Mouse (Mus musculus) stomach, embryonic 16.5 days (tissue): ENCODE measurements around the gene Trmt13. TPM values are rescaled to one million over a fixed set of nuclear protein-coding genes. Genes with fewer than 3 reads are reported as not detected.

Experiments used
- ATAC-seq: fragments of 200-750 bp; cut with Nextera tagmentation; 2 replicates; pipeline ENCODE4 v1.8.0; 2017; ENCODE audit warnings: moderate number of reproducible peaks, moderate TSS enrichment; ENCODE audit not compliant: insufficient read depth, low FRiP score
- H3K27ac ChIP-seq: fragments of 300-500 bp; sonication (generic); 2 replicates; pipeline ENCODE4 v1.5.1; 2014; ENCODE audit warnings: low read length
- H3K27me3 ChIP-seq: fragments of 300-500 bp; sonication (generic); 2 replicates; pipeline ENCODE4 v1.6.1; 2014; ENCODE audit warnings: low read length, control low read depth, mixed read lengths; ENCODE audit not compliant: control insufficient read depth, insufficient read depth
- H3K36me3 ChIP-seq: fragments of 300-500 bp; sonication (generic); 2 replicates; pipeline ENCODE4 v1.6.1; 2014; ENCODE audit warnings: low read length; ENCODE audit not compliant: control insufficient read depth, insufficient read depth
- H3K4me1 ChIP-seq: fragments of 300-500 bp; sonication (generic); 2 replicates; pipeline ENCODE4 v1.6.1; 2014; ENCODE audit warnings: low read length, control low read depth, mixed read lengths; ENCODE audit not compliant: control insufficient read depth, insufficient read depth
- H3K4me2 ChIP-seq: fragments of 300-500 bp; sonication (generic); 2 replicates; pipeline ENCODE4 v1.6.1; 2014; ENCODE audit warnings: low read depth, low read length, mixed read lengths
- H3K4me3 ChIP-seq: fragments of 300-500 bp; sonication (generic); replicated peaks from 2 replicates; pipeline ENCODE4 v1.5.1; 2014; ENCODE audit warnings: mild to moderate bottlenecking, low read length
- H3K9ac ChIP-seq: fragments of 300-500 bp; sonication (generic); 2 replicates; pipeline ENCODE4 v1.6.1; 2014; ENCODE audit warnings: low read length
- H3K9me3 ChIP-seq: fragments of 300-500 bp; sonication (generic); replicated peaks from 2 replicates; pipeline ENCODE4 v1.6.1; 2016; ENCODE audit warnings: low read length, control low read depth; ENCODE audit not compliant: control insufficient read depth
- WGBS: fragments of 180-500 bp; shearing (Covaris S2); extraction: QIAGEN DNeasy Blood & Tissue Kit; methylation state at CpG from one replicate; pipeline ENCODE4 v1.1.7; 2014; 5-methylcytosine and 5-hydroxymethylcytosine counted together
- polyA plus RNA-seq: library from polyadenylated mRNA; unstranded; fragments of >200 nt; fragmentation: Nextera tagmentation; extraction: Ambion mirVana; gene quantifications from 2 replicates; pipeline ENCODE4 v1.2.1, GENCODE M21; 2015

Gene Trmt13
- polyA plus RNA-seq, 1 experiment from 2014 or later, result 25.9 TPM

DNA sequence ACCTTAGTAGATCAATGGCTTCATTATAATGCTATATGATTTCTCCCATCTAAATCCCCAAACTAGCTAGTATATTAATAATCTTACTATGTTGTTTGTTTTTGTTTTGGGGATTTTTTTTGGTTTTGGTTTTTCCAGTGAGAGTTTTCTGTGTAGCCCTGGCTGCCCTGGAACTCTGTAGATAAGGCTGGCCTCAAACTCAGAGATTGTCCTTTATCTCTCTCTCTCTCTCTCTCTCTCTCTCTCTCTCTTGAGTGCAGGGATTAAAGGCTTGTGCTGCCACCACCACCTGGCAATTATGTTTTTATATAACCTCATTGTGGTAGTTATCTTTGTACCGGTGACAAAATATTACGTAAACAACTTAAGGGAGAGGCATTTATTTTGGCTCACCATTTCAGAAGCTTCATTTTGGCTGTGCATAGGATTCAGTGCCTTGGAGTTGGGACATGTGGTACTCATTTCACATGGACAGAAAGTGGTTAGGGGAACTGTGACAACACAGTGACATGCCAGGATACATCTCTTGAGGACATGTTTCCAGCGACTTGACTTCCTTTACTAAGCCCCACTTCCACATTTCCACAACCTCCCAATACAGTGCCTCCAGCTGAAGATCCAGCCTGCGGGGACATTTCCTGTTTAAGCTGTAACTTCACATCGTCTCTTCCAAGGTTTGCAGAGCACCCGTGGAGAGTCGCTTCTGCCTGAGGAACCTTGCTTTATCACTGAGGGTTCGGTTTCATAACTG, 1.1 kb upstream of the Trmt13 start:
- H3K27me3 ChIP-seq, result no peaks in the 10 kb centered on the region
- H3K4me1 ChIP-seq, result peaks cover 7% of the 10 kb centered on the region; the same call in 1 of the 2 replicates
- no peak overlapping the region for H3K9ac ChIP-seq
- ATAC-seq, result no peak
- H3K4me2 ChIP-seq, result no peak overlapping the region
- no peak overlapping the region for H3K27ac ChIP-seq
- H3K4me3 ChIP-seq, result no peak overlapping the region
- 0 out of 2 replicates have a peak, but pooled peaks cover 4% of the 10 kb centered on the region for H3K36me3 ChIP-seq
- H3K9me3 ChIP-seq, result no peaks in the 10 kb centered on the region
- WGBS, result 81% methylated on average over 8 of the region's 8 CpGs

DNA sequence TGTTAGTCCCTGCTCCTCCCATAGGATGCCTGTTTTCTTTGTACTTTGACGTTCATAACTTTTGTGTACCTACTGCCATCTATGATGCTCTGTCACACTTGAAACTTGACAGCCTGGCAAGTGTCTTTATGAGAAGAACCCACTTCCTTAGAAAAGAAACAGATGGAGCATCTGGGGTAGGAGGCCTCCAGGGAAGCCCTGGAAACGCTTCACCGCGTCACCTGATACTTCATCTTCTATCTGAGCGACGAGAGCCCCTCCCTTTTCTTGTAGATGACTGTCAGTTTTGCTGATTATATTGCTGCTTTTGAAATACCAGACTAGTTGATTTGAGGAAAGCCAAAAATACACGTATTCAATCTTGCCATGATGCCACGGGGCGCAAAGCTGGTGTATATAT, 9.8 kb downstream of the Trmt13 start:
- Histone ChIP-seq H3K4me1 (no peaks in the 10 kb centered on the region), H3K27ac (no peak overlapping the region), H3K36me3 (no peaks in the 10 kb centered on the region), H3K4me2 (no peak overlapping the region), H3K4me3 (no peak overlapping the region), H3K9me3 (no peaks in the 10 kb centered on the region), H3K27me3 (no peaks in the 10 kb centered on the region), H3K9ac (no peak overlapping the region)
- 78% methylated on average over 9 of the region's 9 CpGs for WGBS
- ATAC-seq, result no peak

DNA sequence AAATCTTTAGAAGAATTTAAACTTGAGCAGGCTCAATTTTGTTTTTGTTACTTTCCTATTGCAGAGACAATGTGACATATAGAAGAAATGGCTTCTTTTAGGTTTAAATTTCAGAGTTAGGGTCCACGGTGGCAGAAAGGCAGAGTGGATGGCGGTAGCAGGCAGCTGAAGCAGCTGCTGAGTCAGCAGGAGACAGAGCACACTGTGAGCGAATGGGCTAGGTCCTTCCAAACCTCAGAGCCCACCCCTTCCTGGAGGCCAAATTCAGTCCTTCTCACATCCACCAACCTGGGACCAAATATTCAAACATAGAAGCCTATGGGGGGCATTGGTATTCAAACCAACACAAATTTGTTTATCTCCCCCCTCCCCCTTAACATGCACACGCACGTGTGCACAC, 12.6 kb downstream of the Trmt13 start:
- no peak overlapping the region for H3K4me3 ChIP-seq
- H3K9me3 ChIP-seq, result no peaks in the 10 kb centered on the region
- H3K4me2 ChIP-seq, result no peak overlapping the region
- H3K9ac ChIP-seq, result no peak overlapping the region
- H3K27ac ChIP-seq, result no peak overlapping the region
- ATAC-seq, result no peak
- H3K27me3 ChIP-seq, result no peaks in the 10 kb centered on the region
- H3K36me3 ChIP-seq, result no peaks in the 10 kb centered on the region
- H3K4me1 ChIP-seq, result no peaks in the 10 kb centered on the region
- 93% methylated on average over 5 of the region's 5 CpGs for WGBS

GRCm38 (mm10) chr3:116601005-116601404, 13.4 kb downstream of the Trmt13 start:
- H3K36me3 ChIP-seq, result no peaks in the 10 kb centered on the region
- WGBS, result 86% methylated on average over 5 of the region's 5 CpGs
- no peak for ATAC-seq
- no peak overlapping the region for H3K4me2 ChIP-seq
- H3K4me3 ChIP-seq, result no peak overlapping the region
- no peak overlapping the region for H3K27ac ChIP-seq
- H3K9ac ChIP-seq, result no peak overlapping the region
- H3K27me3 ChIP-seq, result no peaks in the 10 kb centered on the region
- 0 out of 2 replicates have a peak, but pooled peaks cover 2% of the 10 kb centered on the region for H3K4me1 ChIP-seq
- H3K9me3 ChIP-seq, result no peaks in the 10 kb centered on the region

GRCm38 (mm10) chr3:116599705-116600104, 14.7 kb downstream of the Trmt13 start:
- no peak overlapping the region for H3K27ac ChIP-seq
- 0 out of 2 replicates have a peak, but pooled peaks cover 4% of the 10 kb centered on the region for H3K4me1 ChIP-seq
- no peaks in the 10 kb centered on the region for H3K27me3 ChIP-seq
- H3K9ac ChIP-seq, result no peak overlapping the region
- no peaks in the 10 kb centered on the region for H3K36me3 ChIP-seq
- no peak overlapping the region for H3K4me3 ChIP-seq
- no peak overlapping the region for H3K4me2 ChIP-seq
- no peak for ATAC-seq
- H3K9me3 ChIP-seq, result no peaks in the 10 kb centered on the region
- WGBS, result 79% methylated on average over 2 of the region's 2 CpGs

- Histone ChIP-seq H3K4me2 (peak overlapping the region; percentile 68), H3K27ac (no peak overlapping the region), H3K4me3 (peak overlapping the region; percentile 72), H3K4me1 (peaks cover 7% of the 10 kb centered on the region; the same call in 1 of the 2 replicates), H3K36me3 (peaks cover 8% of the 10 kb centered on the region), H3K9me3 (no peaks in the 10 kb centered on the region), H3K27me3 (no peaks in the 10 kb centered on the region), H3K9ac (peak overlapping the region; percentile 78)
- 5% methylated on average over 10 of the region's 10 CpGs for WGBS
- no peak for ATAC-seq
Observed at GRCm38 (mm10) chr3:116595603-116595991, 18.8 kb downstream of the Trmt13 start.

GRCm38 (mm10) chr3:116594728-116595602, 19.4 kb downstream of the Trmt13 start, which contains the start of gene Sass6:
TSS of gene Sass6 (plus strand) at chr3:116594982.
- H3K27me3 ChIP-seq, result no peaks in the 10 kb centered on the region
- WGBS, result 0% methylated on average over 65 of the region's 65 CpGs
- ATAC-seq, result peak; percentile 98
- peak within 1 kb of the TSS; percentile 72 for H3K4me3 ChIP-seq
- H3K9me3 ChIP-seq, result no peaks in the 10 kb centered on the region
- H3K27ac ChIP-seq, result peak within 1 kb of the TSS; percentile 83
- H3K4me1 ChIP-seq, result peaks cover 7% of the 10 kb centered on the region; the same call in 1 of the 2 replicates
- H3K36me3 ChIP-seq, result peaks cover 11% of the 10 kb centered on the region
- peak within 1 kb of the TSS; percentile 68 for H3K4me2 ChIP-seq
- H3K9ac ChIP-seq, result peak within 1 kb of the TSS; percentile 88

DNA sequence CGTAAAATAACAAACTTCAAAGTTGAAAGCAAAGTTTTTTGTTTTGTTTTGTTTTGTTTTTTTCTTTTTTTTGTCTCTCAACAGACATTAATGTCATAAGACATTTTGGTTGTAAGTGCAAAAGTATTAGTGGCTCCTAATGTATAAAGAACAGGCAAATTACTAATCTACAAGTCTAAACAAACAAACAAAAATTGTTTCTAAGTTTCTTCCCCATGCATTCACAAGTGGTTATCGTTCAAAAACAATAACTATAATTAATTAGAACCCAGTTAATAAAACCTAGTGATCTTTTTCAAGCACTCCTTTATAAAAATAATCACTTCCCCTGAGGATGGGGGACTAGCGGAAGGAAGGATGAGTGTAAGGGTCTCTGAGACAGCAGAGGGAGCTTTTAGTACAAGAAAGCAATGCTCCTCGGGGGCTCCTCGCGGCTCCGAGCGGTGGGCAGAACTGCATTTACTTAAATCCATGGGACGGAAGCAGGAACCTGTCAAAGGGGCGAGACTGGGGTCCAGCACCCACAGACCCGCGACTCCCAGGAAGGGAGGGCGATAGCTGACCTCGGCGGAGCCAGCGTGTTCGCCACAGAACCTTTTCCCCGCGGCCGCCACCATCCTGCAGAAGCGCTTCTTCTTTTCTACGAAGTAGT, 20.2 kb downstream of the Trmt13 start:
- Histone ChIP-seq H3K27me3 (no peaks in the 10 kb centered on the region), H3K27ac (peak overlapping the region; percentile 83), H3K4me2 (peak overlapping the region; percentile 43), H3K36me3 (peaks cover 11% of the 10 kb centered on the region), H3K4me1 (peaks cover 7% of the 10 kb centered on the region; the same call in 1 of the 2 replicates), H3K9ac (peak overlapping the region; percentile 88), H3K4me3 (peak overlapping the region; percentile 72), H3K9me3 (no peaks in the 10 kb centered on the region)
- WGBS, result 2% methylated on average over 22 of the region's 22 CpGs
- ATAC-seq, result peak; percentile 65
